Mouse (Mus musculus): ENCODE measurements around the gene Gjc3.
A peak's percentile ranks its signal among the peaks of the same experiment; 100 is the strongest.
"Not testable (repeated sequence)": the region's sequence is repeated elsewhere in the genome, so short reads cannot be mapped to it uniquely, and the experiment has no call there.

Gjc3 gene

GRCm38 (mm10) chr5:137962945-137963344 is at the start of gene Gjc3:
Gjc3 (minus strand) TSS chr5:137963098.
- DNase-seq (ENCODE audit: low read depth), result no peak

DNA sequence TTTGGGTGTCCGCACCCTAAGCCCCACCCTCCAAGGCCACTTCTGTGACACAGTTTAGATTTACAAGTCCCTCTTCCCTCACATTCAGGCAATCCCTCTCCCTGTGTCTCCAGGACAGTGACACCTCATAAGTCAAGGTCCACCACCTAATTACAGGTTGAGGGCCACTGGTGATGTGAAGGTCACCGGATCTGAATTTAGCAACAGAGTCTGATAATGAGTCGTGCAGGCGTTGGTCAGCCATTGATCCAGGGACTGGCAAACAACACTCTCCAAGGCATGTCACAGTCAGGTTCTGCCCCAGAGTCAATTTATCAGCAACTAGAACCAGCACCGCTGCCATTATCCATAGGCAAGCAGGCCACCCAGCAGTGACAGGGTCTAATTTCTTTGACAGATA is 49.5 kb upstream of the Gjc3 start:
- no peak for DNase-seq (ENCODE audit: low read depth)

DNA sequence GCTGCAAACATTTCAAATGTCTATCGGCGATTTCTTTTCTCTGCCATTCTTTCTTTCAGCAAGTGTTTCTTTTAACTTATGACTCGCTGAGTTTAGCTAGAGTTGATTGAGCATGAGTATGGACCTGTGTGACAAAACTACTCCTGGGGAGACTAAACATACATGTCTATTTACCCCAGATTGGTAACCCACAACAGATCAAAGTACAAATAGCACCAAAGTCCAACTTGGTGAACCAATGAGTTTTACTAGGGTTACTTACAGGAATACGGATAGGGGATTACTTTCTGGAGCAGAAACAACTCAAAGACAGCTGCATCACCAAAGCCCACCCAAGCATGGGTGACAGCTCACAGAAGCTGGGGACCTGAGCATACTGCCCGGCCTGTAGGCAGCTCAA is 46.5 kb upstream of the Gjc3 start:
- no peak for DNase-seq (ENCODE audit: low read depth)

DNA sequence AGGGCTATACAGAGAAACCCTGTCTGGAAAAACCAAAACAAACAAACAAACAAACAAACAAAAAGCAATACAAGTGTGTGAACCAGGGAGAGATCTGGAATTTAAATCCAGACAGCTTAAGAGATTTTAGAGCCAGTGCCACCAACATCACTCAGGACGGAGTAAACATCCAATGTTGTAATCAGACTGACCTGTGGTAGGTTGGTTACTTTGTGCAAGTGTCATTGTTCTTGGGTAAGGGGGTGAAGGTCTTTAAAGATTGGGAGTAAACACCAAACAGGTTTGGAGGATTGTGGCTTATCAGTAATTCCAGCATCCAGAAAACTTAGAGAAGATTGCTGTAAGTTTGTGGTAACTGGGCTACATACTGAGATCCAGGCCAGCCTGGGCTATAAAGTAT is 23.5 kb upstream of the Gjc3 start:
- DNase-seq (ENCODE audit: low read depth), result no peak

- no peak for DNase-seq (ENCODE audit: low read depth)
These were observed 18.4 kb upstream of the Gjc3 start, which contains the start of gene Azgp1 for GRCm38 (mm10) chr5:137981300-137981699. Azgp1 (plus strand) TSS chr5:137981520.

- no peak for DNase-seq (ENCODE audit: low read depth)
These were observed 16.2 kb upstream of the Gjc3 start for GRCm38 (mm10) chr5:137979081-137979480.

- no peak for DNase-seq (ENCODE audit: low read depth)
These were observed 14.4 kb upstream of the Gjc3 start for GRCm38 (mm10) chr5:137977291-137977690.

- DNase-seq (ENCODE audit: low read depth), result no peak
These were observed 12.5 kb upstream of the Gjc3 start for GRCm38 (mm10) chr5:137975434-137975833.

- no peak for DNase-seq (ENCODE audit: low read depth)
These were observed 11.8 kb upstream of the Gjc3 start for GRCm38 (mm10) chr5:137974724-137975123.

DNA sequence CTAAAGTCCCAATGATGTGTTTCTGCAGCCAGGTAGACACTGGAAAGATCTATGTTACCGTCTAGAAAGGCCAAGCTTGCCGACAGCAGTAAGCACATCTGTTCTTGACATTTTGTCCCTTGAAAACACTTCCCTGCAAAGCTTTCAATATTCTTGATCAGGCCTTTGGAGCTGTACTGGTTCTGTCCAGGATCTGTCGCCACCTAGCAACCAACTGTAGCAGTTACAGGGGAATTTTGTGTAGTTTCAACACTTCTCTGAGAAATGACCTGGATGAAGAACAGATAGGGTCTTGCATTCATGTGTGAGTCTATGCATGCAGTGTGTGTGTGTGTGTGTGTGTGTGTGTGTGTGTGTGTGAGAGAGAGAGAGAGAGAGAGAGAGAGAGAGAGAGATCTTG is 10.8 kb upstream of the Gjc3 start:
- DNase-seq (ENCODE audit: low read depth), result peak; percentile 2

DNA sequence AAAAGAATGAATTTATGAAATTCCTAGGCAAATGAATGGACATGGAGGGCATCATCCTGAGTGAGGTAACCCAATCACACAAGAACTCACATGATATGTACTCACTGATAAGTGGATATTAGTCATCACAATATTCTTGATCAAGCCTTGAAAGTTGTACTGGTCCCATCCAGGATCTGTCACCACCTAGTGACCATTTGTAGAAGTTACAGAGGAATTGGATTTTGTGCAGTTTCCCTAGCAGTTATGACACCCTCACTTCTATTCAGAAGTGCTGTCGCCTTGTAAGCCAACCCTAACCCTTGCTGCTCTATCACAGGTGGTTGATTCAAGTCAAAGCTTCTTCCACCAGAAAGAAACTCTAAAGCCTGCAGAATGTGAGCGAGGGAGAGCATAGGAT is 10.3 kb upstream of the Gjc3 start:
- DNase-seq (ENCODE audit: low read depth), result peak; percentile 7

- no peak for DNase-seq (ENCODE audit: low read depth)
These were observed 3.6 kb upstream of the Gjc3 start for GRCm38 (mm10) chr5:137966492-137966891.

GRCm38 (mm10) chr5:137956404-137956803 is 6.5 kb downstream of the Gjc3 start:
- no peak for DNase-seq (ENCODE audit: low read depth)

GRCm38 (mm10) chr5:137951218-137951617 is 11.7 kb downstream of the Gjc3 start:
- DNase-seq (ENCODE audit: low read depth), result no peak

DNA sequence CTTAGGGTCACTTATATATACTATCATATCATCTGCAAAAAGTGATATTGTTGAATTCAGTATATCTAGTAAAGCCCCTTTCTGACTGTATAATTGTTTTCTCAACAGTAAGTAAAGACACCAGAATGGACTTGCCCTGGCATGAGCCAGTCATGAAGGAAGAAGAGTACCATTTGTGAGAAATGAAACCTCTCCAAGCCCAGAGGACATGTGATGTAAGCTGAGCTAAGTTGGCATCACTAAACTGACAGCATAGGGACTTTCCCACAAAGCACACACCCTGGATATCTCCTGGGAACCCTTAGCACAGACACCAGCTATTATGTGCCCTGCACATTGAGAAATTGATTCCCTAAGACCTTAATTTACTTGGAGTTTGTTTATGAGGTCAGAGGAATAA is 15.6 kb downstream of the Gjc3 start:
- DNase-seq (ENCODE audit: low read depth), result no peak

DNA sequence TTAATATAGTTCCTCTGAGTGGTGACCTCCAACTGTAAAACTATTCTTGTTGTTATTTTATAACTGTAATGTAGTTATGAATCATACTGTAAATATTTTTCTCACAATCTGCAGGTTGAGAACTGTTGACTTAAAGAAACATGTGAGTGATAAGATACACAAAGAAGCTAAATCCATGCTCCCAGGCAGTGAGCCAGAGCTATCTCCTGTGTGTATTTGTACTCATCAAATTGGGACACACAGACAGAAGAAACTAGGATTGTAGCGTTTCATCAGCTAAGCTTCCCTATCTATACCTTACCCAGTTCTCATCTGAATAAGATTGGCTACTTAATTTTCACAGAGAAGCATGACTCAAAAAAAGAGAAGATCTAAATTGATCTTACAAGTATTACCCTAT is 19.8 kb downstream of the Gjc3 start:
- DNase-seq (ENCODE audit: low read depth), result no peak

GRCm38 (mm10) chr5:137940948-137941347 is 21.9 kb downstream of the Gjc3 start:
- no peak for DNase-seq (ENCODE audit: low read depth)

DNA sequence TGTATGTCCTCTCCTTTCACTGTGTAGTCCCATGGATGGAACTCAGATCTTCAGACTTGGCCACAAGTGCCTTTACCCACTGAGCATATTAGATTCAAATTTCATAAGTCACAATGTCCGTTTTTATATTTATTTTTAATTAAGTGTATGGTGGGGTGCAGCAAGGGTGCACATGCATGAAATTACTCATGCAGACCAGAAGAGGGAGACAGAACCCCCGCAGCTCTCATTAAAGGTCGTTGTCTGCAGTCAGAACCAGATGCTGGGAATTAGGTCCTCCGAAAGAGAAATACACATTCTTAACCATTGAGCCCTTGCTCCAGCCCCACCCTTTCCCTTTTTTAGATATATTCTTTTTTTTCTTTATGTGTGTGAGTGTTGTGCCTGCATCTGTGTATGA is 25.7 kb downstream of the Gjc3 start:
- DNase-seq (ENCODE audit: low read depth), result no peak

DNA sequence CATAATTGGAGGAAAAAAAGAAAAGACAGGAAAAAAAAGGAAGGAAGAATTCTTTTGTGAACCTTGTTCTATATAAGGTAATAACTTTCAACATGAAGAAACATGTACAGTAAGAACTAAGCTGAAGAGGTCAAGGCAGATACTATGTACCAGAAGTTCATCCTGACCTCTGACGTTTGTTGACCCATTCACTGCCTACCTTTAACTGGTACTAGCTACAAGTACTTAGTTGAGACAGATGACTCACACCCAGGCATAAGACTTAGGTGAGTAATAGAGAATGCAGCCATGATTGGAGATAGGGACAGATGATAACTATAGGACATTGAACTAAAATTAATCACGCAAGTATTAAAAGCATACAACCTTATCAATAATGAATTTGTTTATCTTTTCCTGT is 26.4 kb downstream of the Gjc3 start:
- no peak for DNase-seq (ENCODE audit: low read depth)

DNA sequence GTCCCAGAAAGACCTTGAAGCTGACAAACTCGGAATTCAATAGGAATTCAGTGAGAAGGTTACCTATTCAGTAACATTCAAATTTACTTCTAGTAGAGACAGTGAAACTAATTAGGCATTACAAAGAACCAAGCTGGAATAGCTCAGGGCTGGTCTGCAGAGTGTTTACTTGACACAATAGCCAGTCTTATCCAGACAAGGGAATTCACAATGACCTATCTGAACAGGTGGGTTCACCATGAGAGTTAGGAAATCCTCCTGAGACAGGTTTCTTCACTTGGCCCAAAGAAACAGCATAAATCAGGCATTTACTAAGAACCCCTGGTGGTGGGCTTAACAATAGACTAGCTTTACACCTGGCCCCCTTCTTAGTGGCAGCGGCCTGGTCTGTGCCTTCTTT is 29.0 kb downstream of the Gjc3 start:
- DNase-seq (ENCODE audit: low read depth), result not testable (repeated sequence)

GRCm38 (mm10) chr5:137928439-137928838 is 34.5 kb downstream of the Gjc3 start:
- no peak for DNase-seq (ENCODE audit: low read depth)

- DNase-seq (ENCODE audit: low read depth), result no peak
These were observed 40.7 kb downstream of the Gjc3 start for GRCm38 (mm10) chr5:137922171-137922570.

DNA sequence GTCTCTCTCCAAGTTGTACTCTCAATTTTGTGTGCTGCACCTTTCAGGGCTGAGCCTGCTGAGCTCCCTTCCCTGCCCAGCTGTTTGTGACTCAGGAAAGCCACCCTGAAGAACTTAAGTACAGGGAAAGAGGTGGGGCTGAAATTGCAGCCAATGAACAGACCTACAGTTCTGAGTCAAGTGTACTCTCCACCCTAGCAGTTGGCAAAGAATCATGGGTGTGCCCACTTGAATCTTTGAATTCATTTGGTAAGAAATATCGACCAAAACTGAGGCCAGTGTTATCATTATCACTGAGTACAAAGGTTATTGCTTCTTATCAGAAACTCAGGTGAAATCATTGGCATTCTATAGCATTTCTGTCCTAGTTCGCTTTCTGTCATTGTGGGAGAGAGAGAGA is 41.4 kb downstream of the Gjc3 start, which contains the start of gene Cyp3a13:
TSS of gene Cyp3a13 (minus strand) at position 88 of the 400 bp plus-strand sequence.
- no peak for DNase-seq (ENCODE audit: low read depth)

DNA sequence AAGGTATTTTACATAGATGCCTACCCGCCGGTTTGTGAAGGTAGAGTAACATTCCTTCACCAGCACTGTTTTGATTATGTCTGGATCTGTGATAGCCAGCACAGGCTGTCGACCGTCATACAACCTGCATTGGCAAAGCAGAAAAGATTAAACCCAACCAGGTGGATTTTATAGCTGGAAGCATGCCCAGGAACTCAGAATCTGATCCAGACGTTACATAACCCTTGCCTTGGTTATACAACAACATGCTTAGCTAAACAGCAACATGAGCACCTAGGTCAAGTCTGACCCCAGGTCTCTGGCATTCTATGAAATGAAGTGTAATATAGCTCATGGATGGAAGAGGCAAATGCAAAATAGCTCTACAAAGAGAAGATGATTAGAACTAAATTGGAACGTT is 47.3 kb downstream of the Gjc3 start:
- no peak for DNase-seq (ENCODE audit: low read depth)

DNA sequence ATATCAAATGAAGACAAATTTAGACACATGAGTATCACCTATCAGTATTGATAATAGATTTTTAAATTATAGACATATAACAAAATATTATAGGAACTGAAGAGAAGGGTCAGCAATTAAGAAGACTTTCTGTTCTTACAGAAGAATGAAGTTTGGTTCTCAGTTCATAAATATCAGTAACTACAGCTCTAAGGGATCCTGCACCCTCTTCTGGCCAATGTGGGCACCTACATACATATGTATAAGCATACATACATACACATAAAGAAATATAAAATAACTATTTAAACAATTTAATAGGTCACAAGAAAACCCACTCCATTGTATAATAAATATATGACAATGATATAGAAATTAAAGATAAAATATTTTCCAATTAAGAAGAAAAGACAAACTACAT is 48.4 kb downstream of the Gjc3 start:
- no peak for DNase-seq (ENCODE audit: low read depth)

All from naive thymus-derived CD4-positive, alpha-beta T cell, adult 2 months (primary cell).